Mouse (Mus musculus): ENCODE data around the gene 4930486L24Rik.
"Not testable (repeated sequence)": the region's sequence is repeated elsewhere in the genome, so short reads cannot be mapped to it uniquely, and the experiment has no call there.

4930486L24Rik gene

GRCm38 (mm10) chr13:60864281-60864680, at the start of gene 4930486L24Rik:
4930486L24Rik (minus strand) TSS chr13:60864475.
- no peak for ATAC-seq (ENCODE audit: insufficient number of reproducible peaks, low FRiP score, low TSS enrichment)

- not testable (repeated sequence) for ATAC-seq (ENCODE audit: insufficient number of reproducible peaks, low FRiP score, low TSS enrichment)
Observed at GRCm38 (mm10) chr13:60904780-60905179, 40.5 kb upstream of the 4930486L24Rik start, which contains the start of gene Tpbpb. Tpbpb (minus strand) TSS chr13:60904880.

- no peak for ATAC-seq (ENCODE audit: insufficient number of reproducible peaks, low FRiP score, low TSS enrichment)
Observed at GRCm38 (mm10) chr13:60897328-60897727, 33.1 kb upstream of the 4930486L24Rik start, which contains the start of gene Ctla2b. Ctla2b (minus strand) TSS chr13:60897447.

- not testable (repeated sequence) for ATAC-seq (ENCODE audit: insufficient number of reproducible peaks, low FRiP score, low TSS enrichment)
Observed at GRCm38 (mm10) chr13:60896794-60897193, 32.5 kb upstream of the 4930486L24Rik start, which contains the start of gene Gm49392. Gm49392 (minus strand) TSS chr13:60896894.

GRCm38 (mm10) chr13:60895406-60896160, 31.3 kb upstream of the 4930486L24Rik start:
- ATAC-seq (ENCODE audit: insufficient number of reproducible peaks, low FRiP score, low TSS enrichment): no peak

GRCm38 (mm10) chr13:60892301-60892700, 28.0 kb upstream of the 4930486L24Rik start:
- no peak for ATAC-seq (ENCODE audit: insufficient number of reproducible peaks, low FRiP score, low TSS enrichment)

- ATAC-seq (ENCODE audit: insufficient number of reproducible peaks, low FRiP score, low TSS enrichment): no peak
Observed at GRCm38 (mm10) chr13:60848241-60849120, 15.8 kb downstream of the 4930486L24Rik start.

- ATAC-seq (ENCODE audit: insufficient number of reproducible peaks, low FRiP score, low TSS enrichment): no peak
Observed at GRCm38 (mm10) chr13:60843153-60843552, 21.1 kb downstream of the 4930486L24Rik start.

GRCm38 (mm10) chr13:60842703-60843102, 21.6 kb downstream of the 4930486L24Rik start:
- ATAC-seq (ENCODE audit: insufficient number of reproducible peaks, low FRiP score, low TSS enrichment): no peak

GRCm38 (mm10) chr13:60839353-60839902, 24.8 kb downstream of the 4930486L24Rik start:
- ATAC-seq (ENCODE audit: insufficient number of reproducible peaks, low FRiP score, low TSS enrichment): no peak

- ATAC-seq (ENCODE audit: insufficient number of reproducible peaks, low FRiP score, low TSS enrichment): no peak
Observed at GRCm38 (mm10) chr13:60826052-60826451, 38.2 kb downstream of the 4930486L24Rik start.

GRCm38 (mm10) chr13:60820486-60821175, 43.6 kb downstream of the 4930486L24Rik start:
- ATAC-seq (ENCODE audit: insufficient number of reproducible peaks, low FRiP score, low TSS enrichment): no peak

- ATAC-seq (ENCODE audit: insufficient number of reproducible peaks, low FRiP score, low TSS enrichment): no peak
Observed at GRCm38 (mm10) chr13:60819469-60819868, 44.8 kb downstream of the 4930486L24Rik start.

GRCm38 (mm10) chr13:60813722-60814121, 50.6 kb downstream of the 4930486L24Rik start:
- no peak for ATAC-seq (ENCODE audit: insufficient number of reproducible peaks, low FRiP score, low TSS enrichment)

- no peak for ATAC-seq (ENCODE audit: insufficient number of reproducible peaks, low FRiP score, low TSS enrichment)
Observed at GRCm38 (mm10) chr13:60812768-60813167, 51.5 kb downstream of the 4930486L24Rik start.

GRCm38 (mm10) chr13:60809690-60810089, 54.6 kb downstream of the 4930486L24Rik start:
- no peak for ATAC-seq (ENCODE audit: insufficient number of reproducible peaks, low FRiP score, low TSS enrichment)

- ATAC-seq (ENCODE audit: insufficient number of reproducible peaks, low FRiP score, low TSS enrichment): no peak
Observed at GRCm38 (mm10) chr13:60802749-60803148, 61.5 kb downstream of the 4930486L24Rik start, which contains the start of gene Ctsll3. Ctsll3 (minus strand) TSS chr13:60802849.
